Mouse (Mus musculus) liver, adult 2 months (tissue): ENCODE measurements around the gene Gm27029.

ENCODE experiments used
- CTCF ChIP-seq: fragments of 200-500 bp; IDR thresholded peaks from 2 replicates; pipeline ENCODE4 v1.5.1; 2011; ENCODE audit warnings: low read depth, low read length, control low read depth
- POLR2A ChIP-seq: fragments of 200-500 bp; IDR thresholded peaks from 2 replicates; pipeline ENCODE4 v1.6.1; 2011; ENCODE audit warnings: low read length, control low read depth; ENCODE audit not compliant: insufficient read depth; ENCODE audit errors: extremely low read depth

GRCm38 (mm10) chr11:101452093-101452774, 27.6 kb upstream of the Gm27029 start:
- TF ChIP-seq CTCF (no peak), POLR2A (no peak)
